Mouse (Mus musculus) ES-E14 (cell line): ENCODE data around the gene Soga3. TPM values are rescaled to one million over a fixed set of nuclear protein-coding genes. Genes with fewer than 3 reads are reported as not detected.

Source experiments
- DNase-seq: peaks from one replicate; pipeline ENCODE4 v3.0.0-alpha.2; 2013; ENCODE audit warnings: low read depth, low spot score
- H3K27ac ChIP-seq: 2 replicates; pipeline ENCODE4 v1.5.1; 2012; ENCODE audit warnings: low read depth, mild to moderate bottlenecking, low read length, moderate library complexity, mixed read lengths; ENCODE audit not compliant: poor library complexity, insufficient read depth, severe bottlenecking
- H3K36me3 ChIP-seq: 2 replicates; pipeline ENCODE4 v1.6.1; 2012; ENCODE audit warnings: mild to moderate bottlenecking, low read length, moderate library complexity, mixed read lengths; ENCODE audit not compliant: control insufficient read depth, poor library complexity, insufficient read depth, severe bottlenecking
- H3K4me1 ChIP-seq, 2 experiments: fragments of 150-350 bp in 1 of 2; sonication (generic) in 1 of 2; 2 replicates each; pipeline ENCODE4 v1.6.1; 2012; ENCODE audit warnings: low read length in 2 of 2, mild to moderate bottlenecking in 1 of 2, mixed read lengths in 1 of 2; ENCODE audit not compliant: control insufficient read depth in 2 of 2, insufficient read depth in 2 of 2, poor library complexity in 1 of 2
- H3K4me3 ChIP-seq, 2 experiments: fragments of 150-350 bp in 1 of 2; sonication (generic) in 1 of 2; 2 replicates each; pipeline ENCODE4 v1.5.1; 2012; ENCODE audit warnings: low read length in 2 of 2, low read depth in 1 of 2, mild to moderate bottlenecking in 1 of 2, mixed read lengths in 1 of 2; ENCODE audit not compliant: insufficient read depth in 1 of 2, poor library complexity in 1 of 2, severe bottlenecking in 1 of 2
- H3K9ac ChIP-seq: 2 replicates; pipeline ENCODE4 v1.6.1; 2012; ENCODE audit warnings: low read depth, mild to moderate bottlenecking, low read length, mixed read lengths; ENCODE audit not compliant: poor library complexity, insufficient read depth, severe bottlenecking
- H3K9me3 ChIP-seq: fragments of 150-350 bp; sonication (generic); 2 replicates; pipeline ENCODE4 v1.6.1; 2012; ENCODE audit warnings: low read depth, mild to moderate bottlenecking, low read length; ENCODE audit not compliant: control insufficient read depth, insufficient read depth
- CHD2 ChIP-seq: IDR thresholded peaks from 2 replicates; pipeline ENCODE4 v1.6.1; 2014; ENCODE audit warnings: mild to moderate bottlenecking, low read depth, low read length, inconsistent platforms
- HCFC1 ChIP-seq: IDR thresholded peaks from 2 replicates; pipeline ENCODE4 v1.6.1; 2012; ENCODE audit warnings: low read length, inconsistent platforms, borderline replicate concordance; ENCODE audit not compliant: insufficient read depth
- MAFK ChIP-seq: IDR thresholded peaks from 2 replicates; pipeline ENCODE4 v1.6.1; 2014; ENCODE audit warnings: mild to moderate bottlenecking, low read depth, low read length, inconsistent platforms; ENCODE audit not compliant: insufficient read depth
- ZC3H11A ChIP-seq: IDR thresholded peaks from 2 replicates; pipeline ENCODE4 v1.6.1; 2012; ENCODE audit warnings: low read depth, mild to moderate bottlenecking, inconsistent platforms, low read length, borderline replicate concordance
- ZNF384 ChIP-seq: IDR thresholded peaks from 2 replicates; pipeline ENCODE4 v1.6.1; 2012; ENCODE audit warnings: low read depth, low read length, inconsistent platforms
- in situ Hi-C, 2 experiments: fragments of 600-800 bp; cut with MboI; formaldehyde crosslinking; loops; one replicate each; pipeline ENCODE4 v1.15.1; 2025; ENCODE audit warnings: low sequenced_read_pairs in 2 of 2, inconsistent platforms in 1 of 2; ENCODE audit not compliant: unreplicated experiment in 2 of 2
- total RNA-seq: library from RNA; depleted of rRNA; stranded (reverse); fragments of 300-350 nt; gene quantifications from 2 replicates; pipeline ENCODE4 v1.2.3, GENCODE M21; 2012

Gene Soga3
- total RNA-seq, 1 experiment: 13.3 TPM

- TF ChIP-seq ZC3H11A (no peak), MAFK (no peak), ZNF384 (no peak), CHD2 (no peak), HCFC1 (no peak)
- Histone ChIP-seq H3K27ac (no peak overlapping the region), H3K4me1 (no peaks in the 10 kb centered on the region), H3K9me3 (no peaks in the 10 kb centered on the region), H3K4me3 (no peak overlapping the region), H3K9ac (no peak overlapping the region), H3K36me3 (no peaks in the 10 kb centered on the region; the same call in 1 of the 2 replicates)
- in situ Hi-C loops: no loop called here
- no peak for DNase-seq
Measured at GRCm38 (mm10) chr10:29178003-29178402, 34.4 kb downstream of the Soga3 start.

DNA sequence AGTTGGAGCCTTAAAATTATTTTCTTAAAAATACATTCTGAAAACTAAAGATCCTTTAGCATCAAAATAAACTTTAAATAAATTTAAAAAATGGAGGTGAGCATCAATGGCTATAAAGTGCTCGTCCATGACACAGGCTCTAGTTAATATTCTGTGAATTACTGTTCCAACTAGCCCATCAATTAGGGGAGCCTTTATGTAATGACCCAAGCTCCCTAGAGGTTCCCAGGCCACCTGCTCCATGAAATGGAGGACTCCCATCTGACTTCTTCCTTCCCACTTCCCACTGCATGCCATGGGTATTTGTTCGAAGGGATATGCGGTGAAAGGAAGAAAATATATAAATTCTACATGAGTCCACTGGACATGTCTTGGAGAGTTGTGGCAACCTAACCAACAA, 36.6 kb downstream of the Soga3 start:
- H3K4me3 ChIP-seq: no peak overlapping the region
- no peaks in the 10 kb centered on the region for H3K4me1 ChIP-seq
- H3K9ac ChIP-seq: no peak overlapping the region
- no peaks in the 10 kb centered on the region for H3K36me3 ChIP-seq
- H3K27ac ChIP-seq: no peak overlapping the region
- no peak for DNase-seq
- in situ Hi-C loops: no loop called here
- TF ChIP-seq ZC3H11A (no peak), MAFK (no peak), HCFC1 (no peak), CHD2 (no peak)
- no peaks in the 10 kb centered on the region for H3K9me3 ChIP-seq

- no peak for TF ChIP-seq ZC3H11A
- no peak for TF ChIP-seq CHD2
- no peak for TF ChIP-seq HCFC1
- TF ChIP-seq MAFK: no peak
- TF ChIP-seq ZNF384: no peak
- H3K36me3 ChIP-seq: no peaks in the 10 kb centered on the region
- no peak overlapping the region for H3K4me3 ChIP-seq
- in situ Hi-C loops: no loop called here
- no peaks in the 10 kb centered on the region for H3K4me1 ChIP-seq
- no peaks in the 10 kb centered on the region for H3K9me3 ChIP-seq
- H3K27ac ChIP-seq: no peak overlapping the region
- H3K9ac ChIP-seq: no peak overlapping the region
- DNase-seq: no peak
Measured at GRCm38 (mm10) chr10:29181046-29181445, 37.4 kb downstream of the Soga3 start.

GRCm38 (mm10) chr10:29193769-29194168, 50.1 kb downstream of the Soga3 start:
- no peak for DNase-seq
- 0 out of 2 replicates have a peak, but pooled peaks cover 1% of the 10 kb centered on the region for H3K36me3 ChIP-seq
- H3K4me1 ChIP-seq: no peaks in the 10 kb centered on the region; a peak in 1 of 4 replicates
- no peak overlapping the region for H3K9ac ChIP-seq
- in situ Hi-C loops: no loop called here
- no peak for TF ChIP-seq MAFK
- TF ChIP-seq CHD2: no peak
- no peak for TF ChIP-seq ZNF384
- no peak overlapping the region for H3K4me3 ChIP-seq
- no peaks in the 10 kb centered on the region for H3K9me3 ChIP-seq
- no peak overlapping the region for H3K27ac ChIP-seq

- no peak for TF ChIP-seq ZNF384
- TF ChIP-seq CHD2: no peak
- no peak for TF ChIP-seq MAFK
- no peak for TF ChIP-seq ZC3H11A
- TF ChIP-seq HCFC1: no peak
- peak overlapping the region; percentile 50 to 51 for H3K4me3 ChIP-seq
- no peaks in the 10 kb centered on the region; a peak in 1 of 4 replicates for H3K4me1 ChIP-seq
- in situ Hi-C loops: no loop called here
- H3K27ac ChIP-seq: no peak overlapping the region
- H3K9me3 ChIP-seq: no peaks in the 10 kb centered on the region
- H3K36me3 ChIP-seq: 0 out of 2 replicates have a peak, but pooled peaks cover 1% of the 10 kb centered on the region
- H3K9ac ChIP-seq: no peak overlapping the region
- DNase-seq: no peak
Measured at GRCm38 (mm10) chr10:29196811-29197210, 53.2 kb downstream of the Soga3 start.
